In the genomic region with DNA sequence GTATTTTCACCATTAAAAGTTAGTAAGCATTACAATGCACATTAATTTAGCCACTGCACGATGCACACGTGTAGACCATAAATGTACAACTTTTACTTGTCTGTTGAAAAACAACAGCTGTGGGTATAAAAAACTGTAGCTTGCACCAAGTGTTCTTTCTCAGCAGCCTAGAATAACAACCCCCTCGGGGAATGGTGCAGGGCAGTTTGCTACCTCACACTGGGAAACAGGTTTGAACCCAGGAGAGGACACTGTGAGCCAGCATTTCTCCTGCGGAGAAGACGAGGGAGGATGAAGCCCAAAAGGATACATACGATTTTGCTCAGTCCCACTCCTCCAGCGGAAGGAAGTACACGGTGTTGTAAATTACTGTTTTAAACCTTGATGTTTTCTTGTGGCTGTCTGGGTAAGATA, we compare ENCODE assay signal across 26 mouse cellular contexts.
DNase-seq lines count a peak whose midpoint lies in the region; ATAC-seq lines count a peak whose summit lies in the region.
"Had no signal": no experiment of that assay in that cellular context is flagged by ENCODE, and none has a peak within 500 bp of the region (broad histone marks: within the 10 kb centered on the region; RNA-seq: fewer than 3 reads in every experiment).

No protein-coding gene starts in this region.

- no peak overlapping the region for H3K4me3 ChIP-seq in limb, embryonic 13.5 days
- H3K4me3 ChIP-seq in hindbrain, embryonic 13.5 days = no peak overlapping the region
- H3K4me3 ChIP-seq: embryonic facial prominence, embryonic 12.5 days; erythroblast, embryonic 14.5 days; heart, embryonic 12.5 days; hindbrain, embryonic 15.5 days; intestine, embryonic 15.5 days; layer of hippocampus, adult 2 months had no signal

- peaks cover 22% of the 10 kb centered on the region for H3K4me1 ChIP-seq in limb, embryonic 13.5 days
- H3K4me1 ChIP-seq in hindbrain, embryonic 13.5 days (replicated peaks) = 0 out of 2 replicates have a peak, but pooled peaks cover 6% of the 10 kb centered on the region
- H3K4me1 ChIP-seq: embryonic facial prominence, embryonic 12.5 days; hindbrain, embryonic 15.5 days; intestine, embryonic 15.5 days had no signal

- DNase-seq in frontal cortex, postnatal 14 days (ENCODE audit: low spot score in 2 of 2) = no peak
- DNase-seq in kidney, postnatal 4 days = peak; percentile 12 to 27
- DNase-seq in kidney, adult 11 months = no peak
- peak; percentile 8 to 12 for DNase-seq in B cell, adult 2 months
- DNase-seq: adrenal gland, postnatal 10 days; cerebellum, adult 9-11 months; heart, adult 11 months; lung, postnatal 14 days; midbrain, embryonic 14.5 days; right cerebral cortex, postnatal 25 days; thymus, postnatal 36 days had no signal

- peak; percentile 86 for ATAC-seq in frontal cortex, adult (ENCODE audit: low TSS enrichment)
- ATAC-seq in limb, embryonic 13.5 days (ENCODE audit: low FRiP score, low read depth) = peak; percentile 73; the same call in 1 of the 2 replicates
- no peak for ATAC-seq in hindbrain, embryonic 13.5 days (ENCODE audit: low FRiP score)
- no peak for ATAC-seq in megakaryocyte-erythroid progenitor cell, adult 5-6 weeks (replicated peaks; ENCODE audit: low FRiP score, low TSS enrichment, poor library complexity, severe bottlenecking)
- ATAC-seq: activated CD4-positive, CD25-positive, alpha-beta regulatory T cell, adult 4 months; CD4-positive, CD25-positive, alpha-beta regulatory T cell, adult 4 months; forebrain, embryonic 14.5 days; intestine, embryonic 15.5 days had no signal

- H3K36me3 ChIP-seq in limb, embryonic 13.5 days = no peaks in the 10 kb centered on the region
- no peaks in the 10 kb centered on the region for H3K36me3 ChIP-seq in hindbrain, embryonic 13.5 days
- H3K36me3 ChIP-seq: embryonic facial prominence, embryonic 12.5 days; G1E; heart, embryonic 12.5 days; hindbrain, embryonic 15.5 days; intestine, embryonic 15.5 days had no signal

- no peak overlapping the region for H3K27ac ChIP-seq in limb, embryonic 13.5 days
- H3K27ac ChIP-seq in hindbrain, embryonic 13.5 days = no peak overlapping the region
- H3K27ac ChIP-seq: embryonic facial prominence, embryonic 12.5 days; hindbrain, embryonic 15.5 days; intestine, embryonic 15.5 days; layer of hippocampus, adult 2 months; liver, embryonic 14.5 days had no signal

- H3K9ac ChIP-seq in limb, embryonic 13.5 days = no peak overlapping the region
- H3K9ac ChIP-seq in hindbrain, embryonic 13.5 days = no peak overlapping the region
- H3K9ac ChIP-seq: embryonic facial prominence, embryonic 12.5 days; heart, embryonic 12.5 days; hindbrain, embryonic 15.5 days; intestine, embryonic 15.5 days; liver, embryonic 14.5 days had no signal

- 32% methylated on average over 8 of the region's 8 CpGs for WGBS in limb, embryonic 13.5 days
- 87% methylated on average over 8 of the region's 8 CpGs for WGBS in hindbrain, embryonic 13.5 days

- no peaks in the 10 kb centered on the region for H3K9me3 ChIP-seq in limb, embryonic 13.5 days
- no peaks in the 10 kb centered on the region for H3K9me3 ChIP-seq in hindbrain, embryonic 13.5 days
- H3K9me3 ChIP-seq: embryonic facial prominence, embryonic 12.5 days; G1E; heart, embryonic 12.5 days; hindbrain, embryonic 15.5 days; intestine, embryonic 15.5 days had no signal

- no peak overlapping the region; the same call in 1 of the 2 replicates for H3K4me2 ChIP-seq in limb, embryonic 13.5 days (replicated peaks)
- H3K4me2 ChIP-seq in hindbrain, embryonic 13.5 days = no peak overlapping the region
- H3K4me2 ChIP-seq: embryonic facial prominence, embryonic 12.5 days; heart, embryonic 12.5 days; hindbrain, embryonic 15.5 days; intestine, embryonic 15.5 days had no signal

- no peaks in the 10 kb centered on the region for H3K27me3 ChIP-seq in limb, embryonic 13.5 days
- no peaks in the 10 kb centered on the region for H3K27me3 ChIP-seq in hindbrain, embryonic 13.5 days
- H3K27me3 ChIP-seq: embryonic facial prominence, embryonic 12.5 days; heart, embryonic 12.5 days; hindbrain, embryonic 15.5 days; intestine, embryonic 15.5 days had no signal

Comparison
In these comparisons a context has a peak if more than half of its experiments do, and no peak if none do; other contexts are left out.
1. DNase-seq: peak in kidney, postnatal 4 days (2 of 2) and B cell, adult 2 months (2 of 2); none in frontal cortex, postnatal 14 days (0 of 2) and kidney, adult 11 months (single experiment).
2. ATAC-seq: peak in frontal cortex, adult (single experiment) and limb, embryonic 13.5 days (single experiment); none in hindbrain, embryonic 13.5 days (single experiment) and megakaryocyte-erythroid progenitor cell, adult 5-6 weeks (single experiment).